Mouse (Mus musculus): Measurements from ENCODE around the gene Gemin6.
"Not testable (repeated sequence)": the region's sequence is repeated elsewhere in the genome, so short reads cannot be mapped to it uniquely, and the experiment has no call there.

Gemin6 gene

GRCm38 (mm10) chr17:80224326-80225116 is at the start of gene Gemin6:
Gemin6 (plus strand) TSS chr17:80224441.
- DNase-seq (ENCODE audit: low read depth, low spot score) = peak; percentile 74

DNA sequence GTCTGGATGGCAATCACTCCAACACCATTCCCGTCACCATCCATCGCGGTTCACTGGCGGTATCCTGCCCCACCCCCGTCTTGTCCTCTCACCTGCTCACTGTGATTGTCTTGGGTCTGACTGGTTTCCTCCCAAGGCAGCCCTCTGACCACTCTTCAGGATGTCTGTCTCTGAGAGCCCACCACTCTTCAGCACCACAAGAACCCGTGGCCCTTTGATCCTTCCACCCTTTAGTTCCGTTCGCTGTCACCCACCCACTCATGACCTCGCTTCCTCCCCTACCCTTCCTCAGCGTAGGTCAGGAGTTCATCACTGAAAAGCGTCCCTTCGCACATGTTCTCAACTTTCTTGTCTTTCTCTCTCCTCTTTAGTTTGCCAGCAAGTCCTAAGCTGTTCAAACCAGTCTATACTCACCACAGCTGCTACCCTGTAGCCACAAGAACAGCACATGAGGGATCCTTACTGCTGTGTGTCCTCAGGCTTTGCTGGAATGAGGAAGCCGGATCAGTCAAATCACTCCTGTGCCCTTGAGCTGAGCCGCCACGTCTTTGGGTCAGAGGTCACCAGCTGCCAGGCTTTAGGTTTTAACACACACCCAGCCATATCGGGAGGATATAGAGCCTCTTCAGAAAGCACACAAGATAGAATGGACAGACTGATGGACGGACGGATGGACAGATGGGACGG is 49.4 kb upstream of the Gemin6 start:
- no peak for DNase-seq (ENCODE audit: low read depth, low spot score)

DNA sequence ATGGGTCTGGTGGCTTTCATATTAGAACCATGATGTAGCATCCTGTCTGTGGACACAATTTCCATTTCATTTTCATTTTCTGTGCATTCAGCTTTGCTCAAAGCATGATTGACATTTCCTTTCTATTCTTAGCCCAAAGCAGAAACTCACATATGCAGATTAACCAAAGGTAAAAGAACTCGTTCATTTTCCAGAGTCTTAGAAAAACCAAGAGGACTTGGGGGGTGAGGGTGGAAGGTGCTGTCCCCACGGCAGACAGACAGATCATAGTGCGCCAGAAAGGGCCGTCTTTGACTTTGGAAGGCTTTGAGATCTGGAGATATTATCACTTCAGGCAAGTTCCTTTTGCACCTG is 48.9 kb upstream of the Gemin6 start:
- no peak for DNase-seq (ENCODE audit: low read depth, low spot score)

DNA sequence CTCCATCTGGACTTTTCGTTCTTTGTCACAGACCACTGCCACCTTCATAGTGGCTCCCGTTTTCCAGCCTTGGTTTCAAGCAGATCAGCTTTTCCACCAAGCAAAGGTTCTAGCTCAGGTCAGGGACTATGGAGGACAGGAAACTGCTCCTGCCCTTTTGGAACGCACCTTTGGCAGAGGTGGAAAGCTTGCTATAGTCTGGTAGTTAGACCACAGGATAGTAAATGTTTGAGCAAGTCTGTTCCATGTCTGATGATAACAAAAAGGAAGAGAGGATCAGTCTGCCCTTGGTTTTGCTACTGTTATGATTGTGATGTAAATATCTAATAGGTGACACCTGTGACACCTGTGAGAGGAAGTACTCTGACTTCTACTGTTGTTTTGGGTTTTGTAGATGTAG is 48.3 kb upstream of the Gemin6 start:
- DNase-seq (ENCODE audit: low read depth, low spot score) = no peak

DNA sequence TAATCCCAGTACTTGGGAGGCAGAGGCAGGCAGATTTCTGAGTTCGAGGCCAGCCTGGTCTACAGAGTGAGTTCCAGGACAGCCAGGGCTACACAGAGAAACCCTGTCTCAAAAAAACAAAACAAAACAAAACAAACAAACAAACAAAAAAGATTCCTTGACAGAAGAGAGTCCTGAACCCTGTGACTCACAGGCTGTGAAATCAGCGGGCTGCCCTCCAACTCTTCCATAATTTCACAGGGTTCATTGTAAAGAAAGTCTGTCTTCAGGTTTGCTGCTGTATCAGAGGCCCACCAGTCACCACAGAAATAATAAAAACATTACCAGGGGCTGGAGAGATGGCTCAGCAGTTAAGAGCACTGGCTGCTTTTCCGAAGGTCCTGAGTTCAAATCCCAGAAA is 45.4 kb upstream of the Gemin6 start:
- not testable (repeated sequence) for DNase-seq (ENCODE audit: low read depth, low spot score)

DNA sequence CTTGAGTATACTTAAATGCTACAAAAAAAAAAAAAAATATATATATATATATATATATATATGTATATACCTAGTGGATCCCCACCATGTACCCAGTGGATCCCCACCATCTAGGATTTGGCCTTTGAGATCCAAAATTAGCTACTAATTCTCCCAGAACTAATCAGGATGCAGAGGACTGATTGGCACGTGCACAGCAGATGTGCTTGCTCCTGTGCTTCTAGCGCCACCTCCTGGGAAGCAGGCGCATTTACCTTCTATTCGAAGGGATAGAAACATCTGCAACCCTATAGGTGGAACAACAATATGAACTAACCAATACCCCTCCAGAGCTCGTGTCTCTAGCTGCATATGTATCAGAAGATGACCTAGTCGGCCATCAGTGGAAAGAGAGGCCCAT is 44.3 kb upstream of the Gemin6 start:
- peak; percentile 24 for DNase-seq (ENCODE audit: low read depth, low spot score)

DNA sequence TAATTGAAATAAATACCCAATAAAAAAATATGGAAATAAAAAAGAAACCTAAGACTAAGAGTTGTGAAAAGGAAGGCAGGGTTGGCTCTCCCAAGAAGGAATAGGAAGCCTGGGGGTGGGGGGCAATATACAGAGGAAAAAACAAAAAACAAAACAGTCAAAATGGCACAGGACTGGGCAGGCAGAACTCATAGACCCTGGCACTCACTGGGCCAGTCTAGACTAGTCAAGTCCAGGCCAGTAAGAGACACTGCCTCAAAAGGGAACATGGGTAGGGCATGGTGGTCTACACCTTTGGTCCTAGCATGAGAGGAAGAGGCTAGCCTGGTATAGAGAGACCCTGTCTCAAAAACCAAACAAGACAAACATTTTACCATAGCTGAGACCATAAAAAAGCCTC is 43.8 kb upstream of the Gemin6 start:
- no peak for DNase-seq (ENCODE audit: low read depth, low spot score)

DNA sequence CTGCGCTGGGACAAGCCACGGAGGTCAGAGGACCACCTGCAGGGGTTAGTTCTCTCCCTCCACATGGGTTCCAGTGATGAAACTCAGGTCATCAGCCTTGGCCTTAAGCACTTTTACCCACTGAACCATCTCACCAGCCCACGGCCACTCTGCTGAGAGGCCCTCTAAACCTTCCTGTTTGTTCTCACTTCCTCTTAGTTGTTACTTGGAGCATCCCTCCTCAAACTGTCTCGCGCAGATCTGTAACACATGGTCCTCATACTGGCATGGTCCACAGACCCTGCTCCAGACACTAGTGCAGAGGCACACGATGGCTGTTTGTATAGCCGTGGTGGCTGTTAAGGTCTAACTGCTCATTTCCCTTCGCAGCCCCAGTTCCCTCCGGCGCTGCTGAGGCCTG is 40.6 kb upstream of the Gemin6 start:
- no peak for DNase-seq (ENCODE audit: low read depth, low spot score)

DNA sequence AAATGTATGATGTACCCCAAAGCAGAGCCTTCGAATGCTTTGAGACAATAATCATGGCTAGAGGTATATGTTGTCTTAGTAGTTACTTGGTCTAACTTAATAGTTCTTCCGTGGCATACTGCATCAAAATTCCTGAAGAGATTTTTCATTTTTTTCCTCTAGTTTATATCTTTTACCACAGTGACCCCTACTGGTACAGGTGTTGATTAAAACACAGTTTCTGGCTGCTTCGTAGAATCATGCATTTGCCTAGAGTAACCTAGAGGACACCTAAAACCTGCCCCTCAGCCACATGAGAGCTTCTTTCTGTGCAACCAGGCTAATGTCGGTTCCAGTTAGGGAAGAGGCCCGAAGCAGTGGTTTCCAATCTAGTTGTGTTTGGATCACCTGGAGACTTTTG is 31.2 kb upstream of the Gemin6 start:
- no peak for DNase-seq (ENCODE audit: low read depth, low spot score)

DNA sequence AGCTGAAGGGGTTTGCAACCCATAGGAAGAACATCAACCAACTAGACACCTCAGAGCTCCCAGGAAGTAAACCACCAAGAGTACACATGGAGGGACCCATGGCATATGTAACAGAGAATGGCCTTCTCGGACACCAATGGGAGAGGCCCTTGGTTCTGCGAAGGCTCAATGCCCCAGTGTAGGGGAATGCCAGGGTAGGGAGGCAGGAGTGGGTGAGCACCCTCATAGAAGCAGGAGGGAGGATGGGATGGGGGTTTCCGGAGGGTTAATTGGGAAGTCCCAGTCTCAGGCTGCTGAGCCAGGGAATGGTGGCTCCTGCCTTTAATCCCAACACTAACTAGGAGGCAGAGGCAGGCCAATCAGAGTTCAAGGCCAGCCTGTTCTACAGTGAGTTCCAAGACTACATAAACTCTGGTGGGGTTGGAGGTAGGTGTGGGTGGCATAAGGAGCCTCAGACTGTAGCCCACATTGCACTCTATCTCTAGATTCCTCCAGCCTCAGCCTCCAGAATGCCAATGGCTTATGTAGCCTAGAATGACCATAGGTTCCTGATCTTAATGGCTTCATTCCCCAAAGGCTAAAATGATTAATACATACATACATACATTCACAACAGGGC is 25.0 kb upstream of the Gemin6 start:
- no peak for DNase-seq (ENCODE audit: low read depth, low spot score)

DNA sequence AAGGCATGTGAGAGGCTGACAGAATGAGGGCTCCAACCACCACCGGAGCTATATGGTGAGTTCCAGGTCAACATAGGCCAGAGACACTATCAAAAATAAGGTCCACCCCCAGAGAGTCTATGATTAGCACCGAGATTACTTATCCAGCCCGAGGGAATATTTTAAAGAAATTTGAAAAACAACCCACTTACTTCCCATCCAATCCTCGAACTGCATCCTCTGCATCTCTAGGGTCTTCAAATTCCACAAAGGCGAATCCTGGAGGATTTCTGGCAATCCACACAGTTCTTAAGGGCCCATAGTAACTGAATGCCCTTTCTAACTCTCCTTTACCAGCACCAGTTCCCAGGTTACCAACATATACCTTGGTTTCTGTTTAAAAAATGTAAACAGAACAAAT is 18.6 kb upstream of the Gemin6 start:
- no peak for DNase-seq (ENCODE audit: low read depth, low spot score)

- peak; percentile 59 for DNase-seq (ENCODE audit: low read depth, low spot score)
Observed at GRCm38 (mm10) chr17:80206301-80206670, 18.0 kb upstream of the Gemin6 start.

DNA sequence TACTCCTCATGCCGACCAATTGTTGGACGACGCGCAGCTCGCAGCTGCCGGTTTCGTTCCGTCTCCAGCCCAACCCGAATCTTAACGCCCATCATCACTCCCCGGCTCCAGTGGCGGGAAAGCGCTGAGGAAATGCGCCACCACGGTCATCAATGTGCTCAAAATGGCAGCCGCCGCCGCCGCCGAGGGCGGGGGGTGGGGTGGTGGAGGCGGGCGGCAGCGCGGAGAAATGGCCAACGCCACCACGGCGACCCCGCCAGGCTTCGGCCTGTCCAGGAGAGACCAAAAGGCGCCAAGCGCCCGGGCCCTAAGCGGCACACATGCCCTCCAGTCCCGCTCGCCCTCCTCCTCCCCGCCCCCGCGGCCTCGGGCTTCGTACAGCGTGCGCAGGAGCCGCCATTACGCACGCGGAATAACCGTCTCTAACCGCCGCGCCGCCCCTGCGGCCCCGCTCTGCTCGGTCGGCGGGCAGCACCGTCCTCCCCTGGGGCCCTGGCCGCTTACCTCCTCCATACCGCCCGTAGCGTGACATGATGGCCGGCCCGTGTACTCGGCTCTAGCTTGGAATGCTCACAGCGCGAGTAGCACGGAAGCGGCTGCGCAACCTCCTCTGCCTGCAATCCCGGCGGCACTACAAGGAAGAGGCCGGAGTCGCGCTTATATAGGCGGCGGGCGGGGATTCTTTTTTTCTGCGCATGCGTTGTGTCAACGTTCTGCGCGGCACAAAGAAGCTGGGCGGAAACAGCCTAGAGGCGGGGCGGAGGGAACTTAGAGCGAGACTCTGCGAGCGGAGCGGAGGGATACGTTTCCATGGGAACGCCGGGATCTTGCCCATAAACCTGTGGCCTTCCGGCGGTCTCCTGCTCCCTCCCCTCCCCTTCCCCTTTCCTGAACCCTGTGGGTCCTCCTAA is 17.3 kb upstream of the Gemin6 start, which contains the start of the genes Srsf7 and Ttc39d:
Gene Srsf7 (minus strand): TSS at position 637 of the 911 bp plus-strand sequence.
Gene Ttc39d (plus strand): TSS at position 790 of the 911 bp plus-strand sequence.
- peak; percentile 91 for DNase-seq (ENCODE audit: low read depth, low spot score)

DNA sequence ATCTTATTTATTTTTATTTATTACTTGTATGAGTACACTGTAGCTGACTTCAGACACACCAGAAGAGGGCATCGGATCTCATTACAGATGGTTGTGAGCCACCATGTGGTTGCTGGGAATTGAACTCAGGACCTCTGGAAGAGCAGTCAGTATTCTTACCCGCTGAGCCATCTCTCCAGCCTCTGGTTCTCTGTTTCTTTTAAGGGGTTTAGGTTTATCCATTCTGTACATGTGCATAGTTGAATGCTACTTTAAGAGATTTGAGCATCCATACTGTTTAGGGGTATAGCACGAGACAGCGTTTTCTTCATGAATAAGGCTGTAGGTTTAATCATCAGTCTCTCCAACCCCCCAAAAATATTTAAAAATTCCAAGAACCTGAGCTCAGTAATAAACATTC is 10.2 kb upstream of the Gemin6 start:
- not testable (repeated sequence) for DNase-seq (ENCODE audit: low read depth, low spot score)

DNA sequence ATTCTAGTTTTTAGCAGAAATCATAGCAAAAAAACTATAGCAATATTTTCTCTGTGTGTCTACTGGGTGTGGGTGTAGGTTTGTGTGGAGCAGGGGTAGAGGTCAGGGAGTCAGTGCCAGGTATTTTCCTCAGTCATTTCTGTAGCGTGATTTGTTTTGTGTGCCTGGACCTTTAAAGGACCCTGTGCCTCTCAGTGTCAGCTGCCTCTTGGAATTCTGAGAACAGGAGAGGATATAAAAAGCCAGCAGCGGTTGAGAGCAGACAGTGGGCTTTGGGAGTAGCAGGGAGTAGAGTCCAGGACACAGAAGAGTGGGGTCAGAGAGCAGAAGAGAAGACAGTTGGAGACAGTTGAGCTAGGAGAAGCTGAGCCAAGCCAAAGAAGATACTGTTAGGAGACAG is 4.1 kb upstream of the Gemin6 start:
- no peak for DNase-seq (ENCODE audit: low read depth, low spot score)

GRCm38 (mm10) chr17:80221202-80221601 is 3.0 kb upstream of the Gemin6 start:
- no peak for DNase-seq (ENCODE audit: low read depth, low spot score)

DNA sequence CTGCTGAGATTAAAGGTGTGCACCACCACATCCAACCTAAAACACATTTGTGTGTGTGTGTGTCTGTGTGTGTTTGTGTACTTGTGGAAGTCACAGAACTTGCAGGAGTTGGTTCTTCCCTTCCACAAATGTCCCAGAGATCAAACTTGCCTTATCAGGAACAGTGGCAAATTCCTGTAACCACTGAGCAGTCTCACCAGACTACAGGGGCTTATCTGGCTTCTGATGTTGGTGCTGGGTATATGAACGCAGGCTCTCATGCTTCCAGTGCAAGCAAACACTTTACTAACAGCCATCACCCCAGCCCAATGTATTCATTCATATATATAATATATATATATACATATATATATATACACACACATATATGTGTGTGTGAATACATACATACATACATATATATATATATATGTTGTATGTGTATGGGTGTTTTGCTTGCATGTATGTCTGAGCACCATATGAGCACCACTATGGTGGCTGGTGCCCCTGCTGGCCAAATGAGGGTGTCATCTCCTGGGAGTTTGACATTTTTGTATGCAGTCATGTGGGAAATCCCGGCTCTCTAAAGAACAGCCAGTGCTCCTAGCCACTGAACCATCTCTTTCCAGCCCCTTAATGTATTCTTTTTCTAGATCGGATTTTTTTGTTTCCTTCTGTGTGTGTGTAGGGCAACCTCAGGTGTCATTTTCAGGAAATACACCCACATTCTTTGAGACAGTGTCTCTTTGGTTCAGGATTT is 2.2 kb upstream of the Gemin6 start:
- no peak for DNase-seq (ENCODE audit: low read depth, low spot score)

GRCm38 (mm10) chr17:80223829-80224228 is 412 bp upstream of the Gemin6 start:
- DNase-seq (ENCODE audit: low read depth, low spot score) = no peak

- not testable (repeated sequence) for DNase-seq (ENCODE audit: low read depth, low spot score)
Observed at GRCm38 (mm10) chr17:80225142-80225541, 901 bp downstream of the Gemin6 start.

- DNase-seq (ENCODE audit: low read depth, low spot score) = no peak
Observed at GRCm38 (mm10) chr17:80229396-80229795, 5.2 kb downstream of the Gemin6 start.

DNA sequence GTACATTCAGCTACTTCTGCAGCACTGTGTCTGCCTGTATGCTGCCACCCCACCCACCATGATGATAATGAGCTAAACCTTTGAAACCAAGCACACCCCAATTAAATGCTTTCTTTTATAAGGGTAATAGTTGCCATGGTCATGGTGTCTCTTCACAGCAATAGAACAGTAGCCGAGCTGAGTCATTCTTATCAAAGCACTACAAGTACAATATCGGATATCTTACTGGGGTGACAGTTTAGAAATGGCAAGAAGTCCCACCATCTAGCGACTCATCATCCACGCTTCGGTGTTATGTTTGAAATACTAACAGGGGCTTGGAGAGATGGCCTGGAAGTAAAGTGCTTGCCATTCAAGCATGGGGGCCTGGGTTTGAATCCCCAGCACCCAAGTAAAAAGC is 9.6 kb downstream of the Gemin6 start:
- no peak for DNase-seq (ENCODE audit: low read depth, low spot score)

All from c-Kit-negative CD71-positive TER-119-positive erythroid progenitor cells, embryonic 14.5 days (primary cell).